Mouse (Mus musculus): ENCODE measurements around the gene Klhl29. TPM values are rescaled to one million over a fixed set of nuclear protein-coding genes. Genes with fewer than 3 reads are reported as not detected.

The Klhl29 gene
- total RNA-seq, 2 experiments from 2014 or later: 39.0 to 44.3 TPM

DNA sequence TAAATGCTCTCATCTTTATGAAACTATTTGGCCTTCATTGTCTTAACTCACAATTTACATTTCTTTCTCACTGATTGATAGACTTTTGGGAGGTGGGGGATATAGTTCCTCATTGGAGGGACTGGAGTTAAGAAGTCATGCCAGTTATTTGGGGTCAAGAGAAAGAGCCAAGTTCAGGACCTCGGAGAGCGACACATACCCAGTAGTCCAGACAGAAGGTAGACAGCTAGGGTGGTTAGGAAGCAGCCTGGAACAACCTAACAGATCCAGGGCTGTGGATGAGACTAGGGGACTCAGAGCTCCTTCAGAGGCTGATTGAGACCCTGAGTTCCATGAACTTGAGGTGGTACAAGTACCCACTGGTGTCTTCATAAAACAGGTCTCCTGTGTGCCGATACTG is 264.1 kb downstream of the Klhl29 start:
- DNase-seq (ENCODE audit: low spot score in 2 of 2): no peak
- intact Hi-C loops (cut with DNase I): no loop called here

DNA sequence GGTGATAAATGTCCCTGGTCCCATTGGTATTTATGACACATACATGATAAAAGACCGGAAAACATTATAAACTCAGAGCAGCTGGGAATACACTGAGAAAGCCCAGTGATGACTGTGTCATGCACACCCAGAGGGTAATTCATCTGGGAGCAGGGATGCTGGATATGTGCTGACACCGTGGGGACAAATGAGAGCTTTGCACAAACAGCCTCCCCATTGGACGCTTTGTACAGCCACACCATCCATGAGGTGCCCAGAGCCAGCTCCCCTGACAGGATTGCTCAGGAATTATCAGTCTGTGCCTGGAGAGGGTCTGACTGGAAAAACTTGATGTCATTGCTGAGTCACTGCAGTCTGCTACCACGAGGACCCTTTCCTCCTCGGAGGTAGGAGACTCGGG is 266.9 kb downstream of the Klhl29 start:
- no peak for DNase-seq (ENCODE audit: low spot score in 2 of 2)
- intact Hi-C loops (cut with DNase I): no loop called here

GRCm38 (mm10) chr12:5107795-5108194 is 267.7 kb downstream of the Klhl29 start:
- DNase-seq (ENCODE audit: low spot score in 2 of 2): no peak
- intact Hi-C loops (cut with DNase I): no loop called here

- no peak for DNase-seq (ENCODE audit: low spot score in 2 of 2)
These were observed 270.9 kb downstream of the Klhl29 start for GRCm38 (mm10) chr12:5104422-5105052.

GRCm38 (mm10) chr12:5101411-5102024 is 274.0 kb downstream of the Klhl29 start:
- DNase-seq (ENCODE audit: low spot score in 2 of 2): no peak
- intact Hi-C loops (cut with DNase I): no loop called here

More at GRCm38 (mm10) chr12:5104422-5105052, 270.9 kb downstream of the Klhl29 start:
- intact Hi-C loops (cut with DNase I): no loop called here

- DNase-seq (ENCODE audit: low spot score in 2 of 2): peak; percentile 53 to 66
- intact Hi-C loops (cut with DNase I): no loop called here
These were observed 275.9 kb downstream of the Klhl29 start for GRCm38 (mm10) chr12:5099572-5099971.

DNA sequence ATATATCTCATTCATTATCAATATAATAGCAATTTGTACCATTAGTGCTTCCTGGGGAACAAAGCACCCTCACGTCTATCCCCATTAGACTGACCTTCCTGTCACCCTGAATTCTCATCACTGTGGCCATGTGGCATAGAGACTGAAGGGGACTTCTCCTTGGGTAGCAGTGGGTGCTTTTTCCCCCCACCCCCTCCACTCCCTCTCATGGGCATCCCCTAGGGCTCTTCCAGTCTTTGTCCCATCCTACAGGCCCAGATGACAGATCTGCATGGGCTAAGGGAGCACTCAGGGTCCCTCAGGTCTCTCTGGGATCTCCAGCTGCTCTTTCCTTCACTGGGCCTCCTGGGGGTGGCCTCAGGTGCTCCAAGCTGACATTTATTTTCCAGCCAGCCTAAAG is 286.8 kb downstream of the Klhl29 start:
- intact Hi-C loops (cut with DNase I): no loop called here
- no peak for DNase-seq (ENCODE audit: low spot score in 2 of 2)

DNA sequence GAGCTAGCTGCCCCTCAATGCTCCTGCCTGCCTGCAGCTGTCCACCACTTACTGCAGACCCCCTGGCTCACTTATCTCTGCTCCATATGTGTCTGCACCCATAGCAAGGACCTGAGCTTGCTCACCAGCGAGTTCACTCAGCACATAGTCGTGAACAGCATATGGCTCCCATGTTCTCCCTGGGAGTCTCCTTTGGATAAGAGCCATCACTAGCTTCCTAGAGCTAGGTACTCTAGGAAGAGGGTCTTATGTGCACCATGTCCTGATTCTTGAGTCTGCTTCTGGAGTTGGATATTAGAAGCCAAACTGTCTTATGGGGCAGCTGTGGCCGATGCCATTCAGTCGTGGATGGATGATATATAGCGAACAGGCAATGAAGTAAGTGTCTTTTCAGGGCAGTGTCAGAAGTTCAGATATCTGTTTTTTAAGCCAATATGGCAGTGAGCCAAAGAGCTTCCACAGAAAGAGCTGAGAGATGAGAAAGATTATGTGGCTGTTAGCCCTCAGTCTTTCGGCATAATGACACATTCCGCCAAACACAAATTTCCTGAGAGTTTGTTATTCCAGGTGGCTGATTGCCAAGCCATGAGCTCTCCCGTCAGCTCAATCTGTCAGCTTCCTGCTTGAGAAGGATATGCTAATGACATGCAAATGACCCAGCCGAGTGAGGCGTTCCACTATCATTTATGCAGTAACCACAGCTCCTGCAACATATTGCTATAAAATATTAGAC is 287.5 kb downstream of the Klhl29 start:
- peak; percentile 65 to 71 for DNase-seq (ENCODE audit: low spot score in 2 of 2)
- intact Hi-C loops (cut with DNase I): no loop called here

- no peak for DNase-seq (ENCODE audit: low spot score in 2 of 2)
- intact Hi-C loops (cut with DNase I): no loop called here
These were observed 290.8 kb downstream of the Klhl29 start for GRCm38 (mm10) chr12:5084714-5085113.

DNA sequence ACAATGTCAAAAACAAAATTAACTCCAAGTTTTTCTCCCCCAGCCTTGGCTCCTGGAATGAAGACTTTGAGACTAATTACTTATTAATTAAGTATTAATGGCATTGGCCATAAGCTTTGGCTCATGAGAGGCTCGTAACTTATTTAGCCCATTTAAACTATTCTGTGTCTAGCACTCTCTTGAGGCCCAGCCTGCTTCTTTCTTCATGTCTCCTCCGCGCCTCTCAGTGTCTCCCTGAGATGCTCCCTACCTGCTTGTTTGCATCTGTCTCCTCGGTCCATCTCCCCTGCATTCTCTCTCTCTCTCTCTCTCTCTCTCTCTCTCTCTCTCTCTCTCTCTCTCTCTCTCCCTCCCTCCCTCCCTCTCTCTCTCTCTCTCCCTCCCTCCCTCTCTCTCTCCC is 294.0 kb downstream of the Klhl29 start:
- no peak for DNase-seq (ENCODE audit: low spot score in 2 of 2)
- intact Hi-C loops (cut with DNase I): no loop called here

DNA sequence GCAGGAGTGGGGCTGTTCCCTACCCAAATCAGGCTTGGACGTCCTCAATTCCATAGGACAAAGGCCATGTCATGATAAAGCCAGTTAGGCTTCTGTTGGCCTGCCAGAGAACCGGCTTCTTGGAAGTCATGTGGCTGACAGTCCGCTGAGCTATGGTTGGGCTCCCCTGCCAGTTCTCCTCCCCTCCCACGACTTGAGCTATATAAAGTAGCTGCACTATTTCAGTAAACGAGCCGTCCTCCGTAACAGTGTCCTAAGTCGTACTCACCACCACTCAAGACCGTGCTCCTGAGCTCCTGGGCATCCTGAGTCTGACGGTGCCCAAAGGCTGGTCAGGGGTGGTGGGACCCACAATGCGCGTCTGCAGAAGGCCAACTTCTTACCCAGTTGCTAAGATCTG is 302.3 kb downstream of the Klhl29 start:
- intact Hi-C loops (cut with DNase I): no loop called here
- peak; percentile 32 to 40 for DNase-seq (ENCODE audit: low spot score in 2 of 2)

GRCm38 (mm10) chr12:5070131-5070530 is 305.4 kb downstream of the Klhl29 start:
- intact Hi-C loops (cut with DNase I): no loop called here
- DNase-seq (ENCODE audit: low spot score in 2 of 2): peak; percentile 35 to 50

- no peak for DNase-seq (ENCODE audit: low spot score in 2 of 2)
- intact Hi-C loops (cut with DNase I): no loop called here
These were observed 307.9 kb downstream of the Klhl29 start for GRCm38 (mm10) chr12:5067590-5067989.

- DNase-seq (ENCODE audit: low spot score in 2 of 2): no peak
- intact Hi-C loops (cut with DNase I): no loop called here
These were observed 327.4 kb downstream of the Klhl29 start for GRCm38 (mm10) chr12:5048104-5048503.

DNA sequence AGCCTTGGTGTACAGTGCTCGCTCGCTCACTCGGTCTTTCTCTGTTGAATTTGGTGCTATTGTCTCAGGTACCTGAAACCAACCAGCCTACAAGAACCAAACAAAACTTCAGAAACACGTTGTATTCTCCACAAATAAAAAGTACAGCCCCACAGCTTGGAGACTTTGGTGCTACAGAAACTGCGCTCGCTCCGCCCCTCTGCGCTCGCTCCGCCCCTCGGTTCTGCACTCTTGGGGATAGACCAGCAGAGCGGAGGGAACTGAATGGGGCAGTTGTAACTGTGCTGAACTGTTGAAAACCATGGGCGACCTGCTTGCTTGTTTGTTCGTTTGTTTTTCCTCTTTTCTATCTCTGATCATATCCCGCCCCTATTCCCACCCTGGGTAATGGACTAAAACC is 331.3 kb downstream of the Klhl29 start:
- intact Hi-C loops (cut with DNase I): no loop called here
- no peak for DNase-seq (ENCODE audit: low spot score in 2 of 2)

- intact Hi-C loops (cut with DNase I): no loop called here
- DNase-seq (ENCODE audit: low spot score in 2 of 2): peak in 1 of 2 experiments; percentile 15
These were observed 337.5 kb downstream of the Klhl29 start for GRCm38 (mm10) chr12:5038008-5038407.

DNA sequence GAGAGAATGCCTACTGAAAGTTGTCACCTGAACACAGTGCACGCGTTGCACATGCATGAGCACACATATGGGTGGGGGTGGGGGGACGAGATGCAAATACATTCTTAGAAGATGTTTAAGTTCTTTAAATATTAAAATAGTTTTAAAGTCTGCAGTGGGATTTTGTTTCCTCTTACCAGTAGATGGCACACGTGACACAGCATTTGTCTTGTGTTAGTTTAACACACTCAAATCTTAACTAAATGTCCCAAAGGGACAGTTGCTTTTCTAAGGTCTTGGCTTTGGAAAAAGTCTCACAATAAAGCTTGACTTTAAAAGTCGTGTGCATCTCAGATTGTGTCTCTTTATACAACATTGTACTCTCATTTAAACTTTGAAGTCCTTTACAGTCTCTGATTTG is 346.4 kb downstream of the Klhl29 start:
- peak in 1 of 2 experiments; percentile 17 for DNase-seq (ENCODE audit: low spot score in 2 of 2)
- intact Hi-C loops (cut with DNase I): loop anchor here (5.0 kb wide), 1 partner anchor 108 kb away; no protein-coding TSS in a partner anchor

All from left cerebral cortex, postnatal 14 days (tissue).